Mouse (Mus musculus): ENCODE measurements around the gene Nlgn2.

Gene Nlgn2

GRCm38 (mm10) chr11:69837604-69837951, at the start of gene Nlgn2:
Gene Nlgn2 (minus strand): TSS chr11:69837784.
- no peak for DNase-seq (ENCODE audit: low read depth, low spot score)

DNA sequence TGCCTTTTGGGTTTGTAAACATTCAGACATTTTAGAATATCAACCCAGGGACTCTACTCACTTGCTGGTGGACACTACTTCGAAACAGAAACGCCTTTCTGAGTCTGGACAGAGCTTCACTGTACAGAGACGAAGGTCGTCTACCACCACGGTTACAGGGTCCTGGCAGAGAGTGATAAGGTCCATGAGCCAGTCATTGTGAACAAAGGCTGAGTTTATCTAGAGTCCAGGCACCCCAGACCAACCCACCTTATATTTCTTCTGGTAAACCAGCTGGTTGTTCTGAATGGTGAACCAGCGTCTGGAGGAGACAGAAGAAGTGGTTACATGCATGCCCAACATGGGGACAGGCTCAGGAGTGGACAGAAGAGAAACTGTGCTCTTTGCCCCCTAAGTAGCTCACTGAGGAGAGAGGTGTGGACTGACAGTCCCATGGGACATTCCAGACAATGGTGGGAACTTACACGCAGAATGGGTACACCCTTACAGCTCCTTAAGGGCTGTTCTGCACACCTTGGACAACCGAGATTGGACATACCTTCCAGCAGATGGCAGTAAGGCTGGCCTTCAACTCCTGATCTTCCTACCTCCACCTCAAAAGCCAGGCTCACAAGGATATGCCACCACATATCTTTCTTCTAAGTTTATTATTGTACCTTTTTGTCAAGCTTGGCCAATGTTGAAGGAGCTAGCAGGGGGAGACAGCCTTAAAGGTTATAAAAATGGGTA, 49.5 kb upstream of the Nlgn2 start:
- peak; percentile 81 for DNase-seq (ENCODE audit: low read depth, low spot score)

DNA sequence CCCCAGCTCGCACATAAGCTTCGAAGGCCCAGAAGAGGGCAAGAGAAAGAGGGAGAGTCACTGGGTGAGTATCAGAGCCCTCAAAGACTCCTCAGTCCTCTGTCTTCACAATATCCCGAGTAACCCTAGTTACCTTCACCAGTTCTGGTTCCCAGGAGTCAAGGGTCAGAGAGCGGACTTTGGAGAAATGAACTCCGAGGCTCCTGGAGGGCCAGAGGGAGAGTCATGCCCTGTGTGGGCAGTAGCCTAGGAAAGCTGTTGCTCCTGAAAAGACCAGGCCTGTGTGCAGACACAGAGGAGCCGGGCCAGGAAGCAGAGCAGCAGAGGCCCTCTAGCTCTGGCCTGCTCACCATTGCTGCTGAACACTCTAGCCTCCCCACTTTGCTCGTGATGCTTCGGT, 47.1 kb upstream of the Nlgn2 start:
- DNase-seq (ENCODE audit: low read depth, low spot score), result no peak

GRCm38 (mm10) chr11:69884240-69884639, 46.7 kb upstream of the Nlgn2 start:
- DNase-seq (ENCODE audit: low read depth, low spot score), result no peak

- no peak for DNase-seq (ENCODE audit: low read depth, low spot score)
Measured at GRCm38 (mm10) chr11:69883527-69884151, 46.1 kb upstream of the Nlgn2 start.

DNA sequence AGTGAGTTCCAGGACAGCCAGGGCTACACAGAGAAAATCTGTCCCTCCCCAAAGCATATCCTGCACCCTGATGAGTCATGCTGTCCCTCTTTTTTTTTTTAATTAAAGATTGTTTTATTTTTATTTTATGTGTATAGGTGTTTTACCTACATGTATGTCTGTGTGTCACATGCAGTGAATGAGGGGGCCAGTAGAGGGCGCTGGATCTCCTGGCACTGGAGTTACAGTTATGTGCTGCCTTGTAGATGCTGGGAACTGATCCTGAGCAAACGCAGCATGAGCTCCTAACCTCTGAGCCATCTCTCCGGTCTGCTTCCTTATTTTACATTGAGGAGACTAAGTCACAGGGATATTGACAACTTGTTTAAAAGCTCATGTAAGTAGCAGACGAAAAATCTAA, 45.5 kb upstream of the Nlgn2 start:
- DNase-seq (ENCODE audit: low read depth, low spot score), result peak; percentile 78

DNA sequence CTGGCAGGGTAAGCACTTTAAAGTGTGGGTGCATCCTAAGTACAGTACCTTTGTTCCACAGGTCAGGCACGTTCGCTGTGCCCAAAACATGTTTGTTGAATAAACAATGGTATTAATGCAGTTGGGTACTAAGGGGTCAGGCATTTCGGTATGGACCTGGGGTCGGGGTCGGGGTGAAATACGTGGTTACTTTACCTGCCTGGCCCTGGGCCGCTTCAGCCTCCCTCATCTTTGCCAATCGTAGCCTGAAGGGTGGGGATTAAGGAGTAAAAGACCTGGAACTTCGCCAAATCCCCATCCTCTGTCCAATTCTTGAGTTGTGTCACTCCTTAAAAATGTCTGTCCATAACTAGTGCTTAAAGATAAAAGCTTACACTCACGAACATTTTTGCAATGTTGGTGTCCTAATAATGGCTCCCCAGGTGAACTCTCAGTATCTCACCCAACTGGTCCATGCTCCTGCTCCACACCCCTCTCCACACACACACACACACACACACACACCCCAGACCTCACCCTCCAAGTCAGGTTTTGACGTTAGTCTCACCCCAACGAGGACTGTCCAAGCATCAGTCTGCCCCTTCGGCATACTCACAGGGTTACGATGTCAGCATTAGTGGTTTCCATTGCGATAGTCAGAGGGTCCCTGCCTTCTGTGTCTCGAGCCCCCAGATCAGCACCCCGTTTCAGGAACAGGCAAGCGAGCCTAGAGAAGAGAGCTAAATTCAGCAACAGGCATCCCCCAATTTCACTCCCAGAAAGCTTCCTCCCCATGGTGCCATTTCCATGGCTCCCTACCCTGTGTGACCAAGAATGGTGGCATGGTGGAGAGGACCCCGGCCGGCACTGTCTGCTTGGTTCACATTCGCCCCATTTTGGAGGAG, 44.4 kb upstream of the Nlgn2 start:
- DNase-seq (ENCODE audit: low read depth, low spot score), result no peak

- DNase-seq (ENCODE audit: low read depth, low spot score), result peak; percentile 78
Measured at GRCm38 (mm10) chr11:69880853-69881603, 43.4 kb upstream of the Nlgn2 start, which contains the start of gene Kctd11. Gene Kctd11 (minus strand): TSS chr11:69881406.

- DNase-seq (ENCODE audit: low read depth, low spot score), result peak; percentile 80
Measured at GRCm38 (mm10) chr11:69880506-69880852, 42.9 kb upstream of the Nlgn2 start.

DNA sequence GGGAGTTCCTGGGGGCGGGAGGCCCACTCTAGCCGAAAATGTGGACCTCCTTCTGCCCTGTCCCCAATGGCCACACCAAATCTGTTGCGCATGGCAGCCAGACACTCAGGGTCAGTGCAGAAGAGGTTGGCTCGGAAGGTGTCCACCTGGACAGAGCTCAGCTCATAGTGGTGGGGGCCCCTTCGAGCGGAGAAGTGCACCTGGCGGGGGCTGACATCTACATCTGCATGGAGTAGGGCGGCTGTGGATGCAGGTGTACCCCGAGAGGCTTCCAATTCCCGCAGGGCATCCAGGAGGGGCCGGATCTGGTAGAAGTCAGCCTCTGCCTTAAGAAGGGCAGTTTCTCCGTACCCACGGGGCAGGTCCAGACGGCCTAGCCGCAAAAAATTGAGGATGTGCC, 42.1 kb upstream of the Nlgn2 start:
- DNase-seq (ENCODE audit: low read depth, low spot score), result no peak

DNA sequence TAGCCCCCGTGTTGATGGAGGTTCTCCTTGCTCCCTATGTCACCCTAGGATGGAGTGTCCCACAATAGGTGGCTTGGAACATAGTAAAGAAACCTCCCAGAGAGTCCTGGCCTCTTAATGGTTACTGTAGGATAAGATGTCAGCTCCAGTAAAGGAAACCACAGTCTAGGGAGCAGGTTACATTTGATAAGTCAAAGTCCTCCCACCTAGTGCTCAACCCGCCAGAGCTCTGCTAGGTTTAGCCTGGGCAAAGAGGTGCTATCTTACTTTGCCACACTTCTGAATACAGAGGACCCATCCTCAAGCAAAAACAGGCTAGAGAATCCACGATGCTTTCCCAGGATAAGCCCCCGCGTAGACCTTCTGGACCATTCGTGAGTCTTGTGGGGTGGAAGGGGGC, 41.4 kb upstream of the Nlgn2 start:
- no peak for DNase-seq (ENCODE audit: low read depth, low spot score)

DNA sequence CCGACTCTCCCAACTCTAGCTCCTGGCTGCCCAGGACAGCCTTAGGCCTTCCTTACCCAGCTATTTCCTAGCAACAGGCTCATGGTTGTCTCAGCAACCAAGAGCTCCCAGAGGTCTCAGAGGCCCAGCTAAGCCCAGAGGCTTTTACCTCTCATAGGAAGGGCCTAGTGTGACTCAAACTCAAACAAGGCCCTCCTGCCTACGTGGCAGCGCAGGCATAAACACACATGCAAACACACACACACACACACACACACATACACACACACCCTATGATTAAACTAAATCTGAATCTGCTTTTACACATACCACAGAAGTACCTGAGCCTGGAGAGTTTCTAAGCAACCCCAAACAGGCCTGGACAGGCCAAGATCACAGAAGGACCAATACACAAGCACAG, 40.8 kb upstream of the Nlgn2 start:
- no peak for DNase-seq (ENCODE audit: low read depth, low spot score)

GRCm38 (mm10) chr11:69877878-69878277, 40.3 kb upstream of the Nlgn2 start, which contains the start of gene Tmem95:
Gene Tmem95 (minus strand): TSS chr11:69878018.
- no peak for DNase-seq (ENCODE audit: low read depth, low spot score)

GRCm38 (mm10) chr11:69876867-69877266, 39.3 kb upstream of the Nlgn2 start:
- DNase-seq (ENCODE audit: low read depth, low spot score), result peak; percentile 94

DNA sequence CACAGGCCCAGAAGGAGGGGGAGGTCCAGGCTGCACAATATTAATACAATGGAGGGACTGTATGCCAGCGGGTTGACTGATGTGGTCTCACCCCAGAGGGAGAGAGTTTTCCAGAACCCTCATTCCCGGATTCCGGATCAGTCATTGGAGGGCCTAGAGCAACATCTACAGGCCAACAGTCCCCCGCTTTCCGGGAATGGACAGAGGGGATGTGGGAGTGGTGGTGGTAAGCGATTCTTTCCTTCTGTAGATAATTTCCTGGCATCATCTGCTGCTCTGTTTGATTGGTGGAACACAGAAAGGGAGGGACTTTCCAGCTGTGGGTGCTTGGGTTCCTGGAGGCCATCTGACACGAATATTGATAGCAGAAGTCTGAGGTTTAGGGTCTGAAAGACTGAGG, 38.6 kb upstream of the Nlgn2 start:
- no peak for DNase-seq (ENCODE audit: low read depth, low spot score)

GRCm38 (mm10) chr11:69872451-69872850, 34.9 kb upstream of the Nlgn2 start:
- DNase-seq (ENCODE audit: low read depth, low spot score), result no peak

DNA sequence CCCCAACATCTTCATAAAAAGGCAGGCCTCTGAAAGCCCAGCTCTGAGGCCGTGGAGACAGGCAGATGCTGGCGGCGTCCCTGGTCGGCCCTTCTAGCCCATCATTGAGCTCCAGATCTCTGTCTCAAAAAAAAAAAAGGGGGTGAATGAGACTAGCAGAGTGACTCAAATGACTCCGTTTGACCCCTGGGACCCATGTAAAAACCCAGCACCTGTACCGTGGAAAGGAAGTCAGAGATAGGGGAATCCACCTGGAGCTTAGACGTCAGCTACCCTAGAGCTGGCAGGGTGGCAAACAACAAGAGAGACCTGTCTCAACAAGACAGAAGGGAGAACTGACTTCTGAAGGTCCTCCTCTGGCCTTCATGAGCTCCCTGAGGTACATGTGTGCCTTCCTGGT, 34.2 kb upstream of the Nlgn2 start:
- DNase-seq (ENCODE audit: low read depth, low spot score), result no peak

DNA sequence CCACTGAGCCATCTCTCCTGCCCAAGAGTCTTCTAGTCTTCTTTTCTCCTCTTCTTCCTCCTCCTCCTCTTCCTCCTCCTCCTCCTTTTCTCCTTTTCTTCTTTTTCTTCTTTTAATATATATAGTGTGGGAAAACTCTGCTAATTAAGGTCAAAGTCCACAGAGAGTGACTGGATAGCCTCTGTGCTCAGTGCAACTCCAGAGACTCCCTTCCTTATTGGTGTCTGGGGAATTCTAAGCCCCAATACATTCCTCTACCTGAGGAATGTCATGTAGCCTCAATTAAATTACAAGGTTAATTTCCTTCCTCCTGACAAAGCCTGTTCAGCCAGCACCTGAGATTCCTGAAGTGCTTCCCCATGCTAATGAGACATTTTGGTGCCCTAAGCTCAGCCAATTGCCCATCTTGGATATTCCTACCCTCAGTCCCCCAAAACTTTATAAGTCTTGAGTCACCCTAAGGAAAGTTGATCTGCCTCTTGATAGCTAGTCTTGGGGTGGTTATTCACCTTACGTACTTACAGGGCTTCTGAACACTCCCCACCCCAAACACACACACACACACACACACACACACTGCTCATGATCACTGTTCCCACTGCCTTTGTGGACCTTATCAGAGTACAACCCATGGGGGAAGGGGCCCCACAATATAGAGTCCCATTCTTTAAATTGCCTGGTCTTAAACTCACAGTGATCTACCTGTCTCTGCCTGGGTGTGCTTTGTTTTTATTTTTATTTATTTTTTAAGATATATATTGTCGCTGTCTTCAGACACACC, 32.9 kb upstream of the Nlgn2 start:
- DNase-seq (ENCODE audit: low read depth, low spot score), result no peak

- DNase-seq (ENCODE audit: low read depth, low spot score), result no peak
Measured at GRCm38 (mm10) chr11:69867335-69867734, 29.8 kb upstream of the Nlgn2 start.

GRCm38 (mm10) chr11:69865561-69865960, 28.0 kb upstream of the Nlgn2 start:
- DNase-seq (ENCODE audit: low read depth, low spot score), result no peak
